Mouse (Mus musculus): Measurements from ENCODE around the gene Prps1l1. TPM values are rescaled to one million over a fixed set of nuclear protein-coding genes. Genes with fewer than 3 reads are reported as not detected.

Gene Prps1l1
- polyA plus RNA-seq, 1 experiment: 0.26 TPM

DNA sequence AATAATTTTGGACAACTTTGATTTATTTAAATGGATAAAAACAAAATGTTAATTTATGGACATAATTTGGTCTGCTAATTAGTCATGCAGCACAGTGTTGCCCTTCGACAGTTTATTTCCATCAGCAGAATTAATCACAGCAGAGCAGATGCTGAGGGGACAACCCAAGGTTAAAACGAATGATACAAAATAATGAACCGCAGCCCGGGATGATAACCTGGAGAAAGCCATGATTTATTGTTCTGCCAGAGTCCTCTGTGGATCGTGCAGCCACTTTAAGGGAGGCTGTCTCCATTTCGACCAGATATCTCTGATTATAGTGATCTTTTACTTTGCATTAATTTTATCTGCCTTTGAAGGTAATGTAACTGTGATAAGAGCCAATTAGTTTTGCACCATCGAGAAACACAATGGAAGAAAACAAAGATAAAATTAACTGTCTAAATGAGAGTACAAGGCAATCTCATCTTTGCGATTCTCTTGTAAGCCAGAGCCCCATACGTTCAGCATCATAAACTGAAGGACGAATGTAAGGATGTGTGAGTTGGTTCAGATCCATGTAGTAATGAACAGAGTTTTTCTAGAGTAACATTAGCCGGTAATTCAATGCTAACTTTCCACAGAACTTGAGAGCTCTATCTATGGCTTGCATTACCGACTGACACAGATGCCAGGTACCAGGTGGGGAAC is 14.4 kb downstream of the Prps1l1 start:
- Histone ChIP-seq H3K27me3 (replicated peaks) (no peaks in the 10 kb centered on the region), H3K4me3 (replicated peaks) (no peak overlapping the region), H3K36me3 (replicated peaks; ENCODE audit: low read length) (no peaks in the 10 kb centered on the region), H3K4me1 (no peaks in the 10 kb centered on the region), H3K9me3 (peaks cover 4% of the 10 kb centered on the region; the same call in 1 of the 2 replicates)
- TF ChIP-seq FLI1 (IDR thresholded peaks at IDR 0.05; ENCODE audit: low read length) (no peak), GATA1 (IDR thresholded peaks at IDR 0.05; ENCODE audit: borderline replicate concordance, low read length) (no peak)

DNA sequence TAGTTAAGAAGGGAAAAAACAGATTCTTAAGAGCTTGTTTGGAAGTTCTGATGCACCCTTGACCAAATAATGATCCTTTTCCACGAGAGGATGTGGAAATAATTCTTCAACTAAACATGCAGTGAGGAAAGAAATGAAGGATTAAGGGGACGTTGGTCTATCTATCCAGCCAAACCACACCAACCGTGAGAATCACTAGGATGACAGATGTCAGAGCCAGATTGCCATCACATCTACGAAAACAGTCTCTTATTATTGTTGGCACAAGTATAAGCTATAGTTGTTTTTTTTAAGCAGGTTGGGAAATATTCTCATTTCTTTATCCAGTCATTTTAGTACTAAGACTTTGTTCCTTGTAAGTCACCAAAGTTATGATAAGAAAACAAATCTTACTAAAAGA is 15.8 kb downstream of the Prps1l1 start:
- H3K36me3 ChIP-seq (replicated peaks; ENCODE audit: low read length): no peaks in the 10 kb centered on the region
- H3K4me3 ChIP-seq (replicated peaks): no peak overlapping the region
- TF ChIP-seq GATA1 (IDR thresholded peaks at IDR 0.05; ENCODE audit: borderline replicate concordance, low read length) (no peak), FLI1 (IDR thresholded peaks at IDR 0.05; ENCODE audit: low read length) (no peak)
- no peaks in the 10 kb centered on the region for H3K4me1 ChIP-seq
- H3K9me3 ChIP-seq: peaks cover 3% of the 10 kb centered on the region; the same call in 1 of the 2 replicates
- no peaks in the 10 kb centered on the region for H3K27me3 ChIP-seq (replicated peaks)

- H3K27me3 ChIP-seq (replicated peaks): no peaks in the 10 kb centered on the region
- H3K4me3 ChIP-seq (replicated peaks): no peak overlapping the region
- no peaks in the 10 kb centered on the region for H3K4me1 ChIP-seq
- no peak for TF ChIP-seq GATA1 (IDR thresholded peaks at IDR 0.05; ENCODE audit: borderline replicate concordance, low read length)
- TF ChIP-seq FLI1 (IDR thresholded peaks at IDR 0.05; ENCODE audit: low read length): no peak
- no peaks in the 10 kb centered on the region for H3K36me3 ChIP-seq (replicated peaks; ENCODE audit: low read length)
- H3K9me3 ChIP-seq: no peaks in the 10 kb centered on the region
These were observed 21.2 kb downstream of the Prps1l1 start for GRCm38 (mm10) chr12:35005748-35006147.

DNA sequence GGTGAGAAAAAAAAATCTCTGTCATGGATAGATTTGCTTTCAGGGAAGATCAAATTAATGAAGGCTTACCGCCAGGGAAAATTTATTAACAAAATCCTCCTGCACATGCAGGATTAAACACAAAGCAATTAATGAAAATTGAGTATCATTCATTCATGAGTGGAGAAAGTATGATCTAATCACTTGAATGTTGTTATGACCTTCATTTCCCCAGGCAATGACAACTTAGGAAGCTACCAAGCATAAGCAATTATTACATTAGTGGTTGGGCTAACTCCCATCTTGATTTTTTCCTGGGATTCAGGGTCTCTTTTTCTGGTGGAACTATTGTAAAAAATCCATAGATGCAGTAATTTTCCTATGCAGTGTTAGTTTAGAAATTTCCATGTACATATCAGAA is 23.3 kb downstream of the Prps1l1 start:
- Histone ChIP-seq H3K4me1 (no peaks in the 10 kb centered on the region), H3K36me3 (replicated peaks; ENCODE audit: low read length) (no peaks in the 10 kb centered on the region), H3K9me3 (no peaks in the 10 kb centered on the region), H3K4me3 (replicated peaks) (no peak overlapping the region), H3K27me3 (replicated peaks) (no peaks in the 10 kb centered on the region)
- TF ChIP-seq GATA1 (IDR thresholded peaks at IDR 0.05; ENCODE audit: borderline replicate concordance, low read length) (no peak), FLI1 (IDR thresholded peaks at IDR 0.05; ENCODE audit: low read length) (no peak)

DNA sequence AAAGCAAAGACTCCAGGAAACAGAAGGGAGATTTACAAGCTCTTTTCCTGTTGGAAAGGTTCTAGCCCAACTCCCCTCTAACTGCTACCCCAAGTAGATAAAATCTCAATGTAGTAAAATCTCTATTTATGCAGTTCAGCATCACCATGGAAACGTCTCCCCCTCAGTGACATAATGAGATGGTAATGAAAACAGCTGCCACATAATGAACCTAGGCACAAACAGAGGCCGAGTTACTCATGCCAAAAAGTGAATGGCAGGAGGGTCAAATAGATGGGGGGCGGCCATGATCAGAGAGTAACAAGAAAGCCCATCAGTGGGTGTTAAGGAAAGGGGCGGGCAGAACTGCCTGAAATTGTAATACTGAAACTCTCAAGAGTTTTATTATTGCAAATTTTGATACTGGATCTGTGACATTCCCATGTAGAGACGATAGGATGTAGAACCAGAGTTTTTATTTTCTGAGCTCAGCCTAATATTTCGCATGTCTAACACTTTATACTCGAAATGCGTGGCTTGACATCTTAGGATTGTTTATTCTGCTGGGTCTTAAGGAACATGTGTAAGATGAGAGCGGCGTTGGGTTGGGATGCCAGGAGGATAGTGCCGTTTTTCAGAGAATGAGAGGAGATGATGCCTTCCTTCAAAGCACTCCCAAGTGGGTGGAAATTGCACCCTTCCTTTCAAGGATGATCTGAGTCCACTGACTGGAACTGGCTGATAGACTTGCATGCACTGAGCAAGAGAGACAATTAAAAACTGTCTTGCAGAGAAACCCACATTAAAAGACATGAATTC is 24.0 kb downstream of the Prps1l1 start:
- H3K4me1 ChIP-seq: no peaks in the 10 kb centered on the region
- no peaks in the 10 kb centered on the region for H3K9me3 ChIP-seq
- H3K4me3 ChIP-seq (replicated peaks): no peak overlapping the region
- TF ChIP-seq GATA1 (IDR thresholded peaks at IDR 0.05; ENCODE audit: borderline replicate concordance, low read length) (no peak), FLI1 (IDR thresholded peaks at IDR 0.05; ENCODE audit: low read length) (no peak)
- H3K27me3 ChIP-seq (replicated peaks): no peaks in the 10 kb centered on the region
- H3K36me3 ChIP-seq (replicated peaks; ENCODE audit: low read length): no peaks in the 10 kb centered on the region

- 0 out of 2 replicates have a peak, but pooled peaks cover 4% of the 10 kb centered on the region for H3K4me1 ChIP-seq
- no peak overlapping the region for H3K4me3 ChIP-seq (replicated peaks)
- H3K36me3 ChIP-seq (replicated peaks; ENCODE audit: low read length): no peaks in the 10 kb centered on the region
- no peak for TF ChIP-seq FLI1 (IDR thresholded peaks at IDR 0.05; ENCODE audit: low read length)
- TF ChIP-seq GATA1 (IDR thresholded peaks at IDR 0.05; ENCODE audit: borderline replicate concordance, low read length): no peak
- H3K27me3 ChIP-seq (replicated peaks): no peaks in the 10 kb centered on the region
- H3K9me3 ChIP-seq: no peaks in the 10 kb centered on the region
These were observed 26.9 kb downstream of the Prps1l1 start for GRCm38 (mm10) chr12:35011462-35011861.

GRCm38 (mm10) chr12:35013950-35014349 is 29.4 kb downstream of the Prps1l1 start:
- TF ChIP-seq GATA1 (IDR thresholded peaks at IDR 0.05; ENCODE audit: borderline replicate concordance, low read length) (no peak), FLI1 (IDR thresholded peaks at IDR 0.05; ENCODE audit: low read length) (no peak)
- H3K4me3 ChIP-seq (replicated peaks): no peak overlapping the region
- no peaks in the 10 kb centered on the region for H3K9me3 ChIP-seq
- no peaks in the 10 kb centered on the region for H3K36me3 ChIP-seq (replicated peaks; ENCODE audit: low read length)
- H3K4me1 ChIP-seq: 0 out of 2 replicates have a peak, but pooled peaks cover 4% of the 10 kb centered on the region
- no peaks in the 10 kb centered on the region for H3K27me3 ChIP-seq (replicated peaks)

- no peak overlapping the region for H3K4me3 ChIP-seq (replicated peaks)
- H3K9me3 ChIP-seq: no peaks in the 10 kb centered on the region
- H3K4me1 ChIP-seq: 0 out of 2 replicates have a peak, but pooled peaks cover 4% of the 10 kb centered on the region
- no peaks in the 10 kb centered on the region for H3K36me3 ChIP-seq (replicated peaks; ENCODE audit: low read length)
- no peaks in the 10 kb centered on the region for H3K27me3 ChIP-seq (replicated peaks)
- TF ChIP-seq FLI1 (IDR thresholded peaks at IDR 0.05; ENCODE audit: low read length): no peak
- no peak for TF ChIP-seq GATA1 (IDR thresholded peaks at IDR 0.05; ENCODE audit: borderline replicate concordance, low read length)
These were observed 31.5 kb downstream of the Prps1l1 start for GRCm38 (mm10) chr12:35016056-35016455.

DNA sequence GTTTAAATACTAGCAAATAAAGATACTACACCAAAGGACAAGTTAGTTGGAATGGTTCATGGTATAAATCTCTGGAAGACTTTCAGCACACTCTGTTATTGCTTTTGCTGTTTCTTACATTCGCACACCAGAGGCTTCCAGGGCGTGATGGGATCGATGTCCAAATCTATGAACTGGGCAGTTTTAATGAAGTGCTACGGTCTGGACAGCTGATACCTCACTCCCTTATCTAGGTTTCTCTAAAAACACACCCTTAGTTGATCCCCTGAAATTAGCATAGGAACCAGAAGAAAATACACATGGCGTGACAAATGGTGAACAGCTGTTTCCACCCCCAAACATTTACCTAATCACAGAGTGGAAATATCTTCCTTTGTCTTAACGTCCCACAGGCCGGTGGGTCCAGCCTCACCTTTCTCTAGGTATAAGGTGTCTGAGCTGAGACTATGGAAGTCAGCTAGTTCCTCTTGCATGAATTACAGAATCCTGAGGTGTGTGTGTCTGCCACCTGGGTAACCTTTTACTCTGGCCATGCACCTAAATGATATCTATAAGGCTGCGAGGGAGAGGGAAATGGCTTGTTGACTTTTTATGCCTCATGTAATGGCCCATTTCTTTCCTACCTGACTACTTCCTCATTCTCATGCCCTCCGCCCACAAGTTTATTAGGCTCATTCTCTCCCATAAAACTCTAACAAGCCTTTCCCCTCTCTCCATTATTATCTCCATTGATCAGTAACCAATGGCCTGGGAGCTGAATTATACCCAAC is 32.1 kb downstream of the Prps1l1 start:
- Histone ChIP-seq H3K36me3 (replicated peaks; ENCODE audit: low read length) (no peaks in the 10 kb centered on the region), H3K4me3 (replicated peaks) (no peak overlapping the region), H3K4me1 (0 out of 2 replicates have a peak, but pooled peaks cover 4% of the 10 kb centered on the region), H3K27me3 (replicated peaks) (no peaks in the 10 kb centered on the region), H3K9me3 (no peaks in the 10 kb centered on the region)
- no peak for TF ChIP-seq GATA1 (IDR thresholded peaks at IDR 0.05; ENCODE audit: borderline replicate concordance, low read length)
- TF ChIP-seq FLI1 (IDR thresholded peaks at IDR 0.05; ENCODE audit: low read length): no peak

All from megakaryocyte, embryonic 14.5 days (primary cell).